Mouse (Mus musculus) C2C12 (cell line): ENCODE results near the gene Wdr73. TPM values are rescaled to one million over a fixed set of nuclear protein-coding genes. Genes with fewer than 3 reads are reported as not detected.

Source experiments
- H3K27me3 ChIP-seq: one replicate; pipeline ENCODE4 v1.6.1; 2011; ENCODE audit not compliant: control insufficient read depth, insufficient read depth, insufficient read length
- H3K36me3 ChIP-seq: one replicate; pipeline ENCODE4 v1.6.1; 2011; ENCODE audit not compliant: control insufficient read depth, insufficient read depth
- H3K4me3 ChIP-seq: one replicate; pipeline ENCODE4 v1.5.1; 2011; ENCODE audit warnings: mild to moderate bottlenecking, control low read depth; ENCODE audit not compliant: poor library complexity, insufficient read depth, severe bottlenecking
- H3K79me2 ChIP-seq: one replicate; pipeline ENCODE4 v1.6.1; 2011; ENCODE audit not compliant: control insufficient read depth, insufficient read depth
- H3K79me3 ChIP-seq: one replicate; pipeline ENCODE4 v1.6.1; 2011; ENCODE audit warnings: low read depth, control low read depth
- H3ac ChIP-seq: one replicate; pipeline ENCODE3; 2011; ENCODE audit warnings: low read depth; ENCODE audit not compliant: control insufficient read depth, insufficient read length
- CEBPB ChIP-seq: IDR thresholded peaks from one replicate; pipeline ENCODE4 v1.6.1; 2011; ENCODE audit warnings: low read depth, mild to moderate bottlenecking, control low read depth, moderate library complexity
- CTCF ChIP-seq: IDR thresholded peaks from one replicate; pipeline ENCODE4 v1.5.1; 2011; ENCODE audit not compliant: control insufficient read depth, insufficient read depth, insufficient read length
- FOSL1 ChIP-seq: IDR thresholded peaks from one replicate; pipeline ENCODE4 v1.8.0; 2011; ENCODE audit warnings: mild to moderate bottlenecking, low read length; ENCODE audit not compliant: poor library complexity, insufficient read depth, severe bottlenecking
- MAX ChIP-seq: IDR thresholded peaks from one replicate; pipeline ENCODE4 v1.6.1; 2011; ENCODE audit warnings: mild to moderate bottlenecking, control low read depth
- MYOD1 ChIP-seq: IDR thresholded peaks from one replicate; pipeline ENCODE4 v1.6.1; 2011; ENCODE audit warnings: low read depth; ENCODE audit not compliant: control insufficient read depth, insufficient read length
- MYOG ChIP-seq: IDR thresholded peaks from one replicate; pipeline ENCODE4 v1.6.1; 2011; ENCODE audit not compliant: control insufficient read depth, insufficient read length; ENCODE audit errors: extremely low read depth
- USF1 ChIP-seq: IDR thresholded peaks from one replicate; pipeline ENCODE4 v1.6.1; 2011; ENCODE audit warnings: low read depth, mild to moderate bottlenecking, control low read depth, moderate library complexity
- polyA plus RNA-seq: library from polyadenylated mRNA; unstranded; fragments of >200 nt; fragmentation: generic; extraction: Trizol; gene quantifications from one replicate; pipeline ENCODE4 v1.2.1, GENCODE M21; 2012; ENCODE audit warnings: missing spikeins

Gene Wdr73
- polyA plus RNA-seq, 1 experiment, result 18.1 TPM

- Histone ChIP-seq H3K4me3 (no peak overlapping the region), H3K36me3 (peaks cover 7% of the 10 kb centered on the region), H3K27me3 (no peaks in the 10 kb centered on the region), H3K79me3 (no peaks in the 10 kb centered on the region), H3K79me2 (no peaks in the 10 kb centered on the region), H3ac (no peak overlapping the region)
- TF ChIP-seq CEBPB (no peak), CTCF (no peak), FOSL1 (no peak), MAX (no peak), MYOD1 (no peak), MYOG (no peak), USF1 (no peak)
Measured at GRCm38 (mm10) chr7:80873038-80873437, 28.0 kb downstream of the Wdr73 start.

DNA sequence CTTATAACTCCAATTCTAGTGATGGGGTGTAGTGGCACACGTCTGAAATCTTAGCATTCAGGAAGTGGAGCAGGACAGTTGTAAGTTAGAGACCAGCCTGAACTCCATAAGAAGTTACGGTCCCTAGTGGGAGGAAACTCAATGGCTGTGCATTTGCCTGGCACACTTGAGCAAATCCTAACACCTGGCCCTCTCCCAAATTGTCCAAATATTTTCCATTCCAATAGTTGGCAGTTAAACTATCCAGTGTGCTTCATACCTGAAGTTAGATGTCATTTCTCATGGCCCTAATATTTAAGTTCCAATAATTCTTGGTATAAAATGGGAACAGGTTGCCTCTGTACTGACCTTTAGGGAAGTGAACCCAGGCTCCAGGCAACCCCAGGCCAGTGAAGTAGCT is 32.4 kb downstream of the Wdr73 start:
- H3K79me2 ChIP-seq, result peaks cover 4% of the 10 kb centered on the region
- no peaks in the 10 kb centered on the region for H3K27me3 ChIP-seq
- peaks cover 15% of the 10 kb centered on the region for H3K36me3 ChIP-seq
- no peak overlapping the region for H3K4me3 ChIP-seq
- no peaks in the 10 kb centered on the region for H3K79me3 ChIP-seq
- TF ChIP-seq MYOG (no peak), CEBPB (no peak), MYOD1 (no peak), MAX (no peak), FOSL1 (no peak), CTCF (no peak), USF1 (no peak)
- no peak overlapping the region for H3ac ChIP-seq

DNA sequence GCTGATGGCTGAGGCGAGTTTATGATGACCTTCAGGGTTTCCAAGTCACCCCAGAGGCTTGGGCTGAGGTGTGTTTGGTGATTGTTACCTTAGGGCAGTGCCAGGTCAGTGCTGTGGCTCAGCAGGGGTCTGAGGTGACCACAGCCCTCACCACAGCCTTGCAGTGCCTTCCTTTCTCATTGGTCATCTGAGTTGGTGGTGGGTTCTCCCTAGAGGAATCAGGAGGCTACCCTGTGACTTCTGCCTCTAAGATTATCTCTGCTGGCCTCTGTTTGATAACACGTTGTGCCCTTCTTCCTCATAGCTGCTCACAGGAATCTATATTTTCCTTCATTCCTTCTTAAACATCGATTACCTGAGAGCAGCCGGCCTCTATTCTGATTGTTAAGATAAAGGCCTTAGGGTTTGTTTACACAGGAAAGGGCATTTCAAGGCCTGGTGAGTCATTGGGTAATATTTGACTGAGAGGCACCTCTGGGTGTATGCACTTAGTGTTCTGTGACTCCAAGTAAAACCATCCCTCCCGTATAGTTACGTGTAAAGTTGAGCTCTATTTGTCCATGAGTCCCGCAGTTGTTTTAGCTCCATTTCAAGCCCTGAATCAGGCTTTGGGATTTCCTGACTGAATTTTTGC is 34.4 kb downstream of the Wdr73 start:
- Histone ChIP-seq H3K79me3 (no peaks in the 10 kb centered on the region), H3K27me3 (no peaks in the 10 kb centered on the region), H3K4me3 (no peak overlapping the region), H3ac (no peak overlapping the region), H3K36me3 (peaks cover 15% of the 10 kb centered on the region), H3K79me2 (peaks cover 15% of the 10 kb centered on the region)
- TF ChIP-seq USF1, result no peak
- no peak for TF ChIP-seq CTCF
- TF ChIP-seq CEBPB, result no peak
- no peak for TF ChIP-seq FOSL1
- TF ChIP-seq MYOG, result no peak
- TF ChIP-seq MAX, result no peak
- no peak for TF ChIP-seq MYOD1

DNA sequence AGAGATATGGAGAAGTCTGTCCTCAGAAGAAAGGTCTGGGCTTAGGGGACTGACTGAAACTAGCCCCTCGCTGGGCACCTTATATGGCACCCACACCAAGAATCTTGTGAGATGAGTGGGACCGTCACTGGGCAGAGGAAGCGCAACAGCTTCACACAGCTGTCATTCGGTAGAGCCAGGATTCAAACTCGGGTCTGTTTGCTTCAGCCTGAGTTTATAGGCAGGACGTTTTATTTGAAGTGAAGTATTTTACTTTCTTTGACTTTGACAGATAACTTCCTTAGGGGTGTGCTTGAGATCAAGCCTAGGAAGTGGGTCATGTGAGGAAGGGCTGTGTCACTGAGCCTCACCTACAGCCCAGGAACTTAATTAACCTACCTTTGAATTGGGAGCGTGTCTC is 35.5 kb downstream of the Wdr73 start:
- Histone ChIP-seq H3K27me3 (no peaks in the 10 kb centered on the region), H3ac (no peak overlapping the region), H3K36me3 (peaks cover 15% of the 10 kb centered on the region), H3K4me3 (no peak overlapping the region), H3K79me3 (no peaks in the 10 kb centered on the region), H3K79me2 (peaks cover 21% of the 10 kb centered on the region)
- TF ChIP-seq FOSL1 (no peak), MYOG (no peak), MYOD1 (no peak), USF1 (no peak), CTCF (no peak), CEBPB (no peak), MAX (no peak)

GRCm38 (mm10) chr7:80864831-80865230 is 36.2 kb downstream of the Wdr73 start:
- Histone ChIP-seq H3ac (no peak overlapping the region), H3K79me2 (peaks cover 21% of the 10 kb centered on the region), H3K79me3 (no peaks in the 10 kb centered on the region), H3K36me3 (peaks cover 15% of the 10 kb centered on the region), H3K27me3 (no peaks in the 10 kb centered on the region), H3K4me3 (no peak overlapping the region)
- TF ChIP-seq FOSL1, result no peak
- no peak for TF ChIP-seq MAX
- no peak for TF ChIP-seq USF1
- no peak for TF ChIP-seq MYOG
- TF ChIP-seq CEBPB, result no peak

DNA sequence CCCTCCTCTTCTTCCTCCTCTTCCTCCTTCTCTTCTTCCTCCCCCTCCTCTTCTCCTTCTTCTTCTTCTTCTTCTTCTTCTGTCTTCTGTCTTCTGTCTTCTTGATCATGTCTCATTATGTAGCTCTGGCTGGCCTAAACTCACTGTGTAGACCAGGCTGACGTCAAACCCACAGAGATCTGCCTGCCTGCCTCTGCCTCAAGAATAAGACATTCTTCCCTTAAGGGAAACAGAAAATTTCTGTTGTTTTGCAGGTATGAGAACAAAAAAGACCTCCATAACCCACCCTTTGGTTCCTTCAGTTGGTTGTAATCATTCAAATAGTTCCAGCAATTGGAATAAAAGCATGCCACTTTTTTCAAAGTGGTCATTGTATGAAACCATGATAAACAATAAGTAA is 36.9 kb downstream of the Wdr73 start:
- no peak overlapping the region for H3K4me3 ChIP-seq
- peaks cover 15% of the 10 kb centered on the region for H3K36me3 ChIP-seq
- H3ac ChIP-seq, result no peak overlapping the region
- H3K79me2 ChIP-seq, result peaks cover 21% of the 10 kb centered on the region
- no peaks in the 10 kb centered on the region for H3K79me3 ChIP-seq
- no peaks in the 10 kb centered on the region for H3K27me3 ChIP-seq
- TF ChIP-seq CTCF (no peak), FOSL1 (no peak), CEBPB (no peak), MYOD1 (no peak), MYOG (no peak), USF1 (no peak), MAX (no peak)
